20 mouse cellular contexts compared by ENCODE assay signal in genomic region chr10:84928465-84928864, GRCm38 (mm10).
"Had no signal": no experiment of that assay in that cellular context is flagged by ENCODE, and none has a peak within 500 bp of the region (broad histone marks: within the 10 kb centered on the region; RNA-seq: fewer than 3 reads in every experiment).

No protein-coding gene starts in this region.

- DNase-seq: liver, postnatal 0 days; lung, adult 2 months; lung, postnatal 14 days; lung, postnatal 36 days; right cerebral cortex, postnatal 25 days; right cerebral cortex, postnatal 4 days; spleen, adult 18-20 months; thymus, adult 2 months; thymus, postnatal 25 days; thymus, postnatal 4 days had no signal

- H3K4me2 ChIP-seq: lung, embryonic 15.5 days; midbrain, embryonic 11.5 days; midbrain, embryonic 13.5 days; midbrain, embryonic 15.5 days; neural tube, embryonic 12.5 days; stomach, embryonic 15.5 days had no signal

- ATAC-seq: liver, postnatal 0 days; lung, postnatal 0 days; midbrain, embryonic 13.5 days; midbrain, embryonic 15.5 days had no signal

- H3K36me3 ChIP-seq: stomach, embryonic 15.5 days had no signal

- H3K27me3 ChIP-seq: lung, embryonic 15.5 days; megakaryocyte, embryonic 14.5 days; midbrain, embryonic 13.5 days; midbrain, embryonic 15.5 days; neural tube, embryonic 12.5 days; stomach, embryonic 15.5 days had no signal

- H3K4me3 ChIP-seq: lung, embryonic 15.5 days; megakaryocyte, embryonic 14.5 days; midbrain, embryonic 13.5 days; midbrain, embryonic 15.5 days; neural tube, embryonic 12.5 days; stomach, embryonic 15.5 days had no signal

- H3K9me3 ChIP-seq: lung, embryonic 15.5 days; megakaryocyte, embryonic 14.5 days; midbrain, embryonic 13.5 days; midbrain, embryonic 15.5 days; neural tube, embryonic 12.5 days; stomach, embryonic 15.5 days had no signal

- H3K4me1 ChIP-seq: midbrain, embryonic 15.5 days had no signal

- H3K27ac ChIP-seq: lung, embryonic 15.5 days; macrophage; midbrain, embryonic 13.5 days; midbrain, embryonic 15.5 days; neural tube, embryonic 12.5 days; stomach, embryonic 15.5 days; stomach, postnatal 0 days had no signal

- H3K9ac ChIP-seq: liver, postnatal 0 days; lung, embryonic 15.5 days; midbrain, embryonic 13.5 days; midbrain, embryonic 15.5 days; neural tube, embryonic 12.5 days; stomach, embryonic 15.5 days had no signal
